ENCODE assay signal across 7 mouse cellular contexts in the genomic region with DNA sequence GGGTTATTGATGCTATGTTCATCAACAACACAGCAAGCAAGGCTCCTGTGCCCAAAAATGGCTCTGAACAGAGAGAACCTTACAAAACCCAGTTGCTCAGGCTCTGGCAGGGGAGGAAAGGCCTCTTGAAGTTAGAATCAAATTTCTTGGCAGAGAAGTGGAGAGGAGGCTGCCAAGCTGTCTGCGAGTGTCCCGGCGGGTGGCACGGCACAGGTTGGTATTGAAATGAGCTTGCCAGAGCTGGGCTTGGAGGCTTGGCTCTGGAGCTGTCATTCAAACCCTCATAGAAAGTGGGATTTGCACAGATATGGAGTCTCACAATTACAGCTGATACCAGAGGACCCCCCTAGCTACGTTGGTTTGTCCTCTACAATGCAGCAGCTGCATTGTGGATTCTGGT.
DNase-seq lines count a peak whose midpoint lies in the region.

No protein-coding gene starts in this region.

- DNase-seq in ovary, postnatal 14 days (ENCODE audit: low spot score), result peak; percentile 5
- no peak for DNase-seq in ovary, postnatal 36 days (ENCODE audit: low spot score)
- peak; percentile 65 to 77 for DNase-seq in frontal cortex, postnatal 36 days (ENCODE audit: low spot score in 2 of 2)
- DNase-seq in layer of hippocampus, postnatal 10 days (ENCODE audit: low spot score in 2 of 2), result peak; percentile 68 to 73
- DNase-seq in liver (no peak), adipocyte (ENCODE audit: low spot score) (no peak)
- DNase-seq in spleen, postnatal 10 days (ENCODE audit: low spot score in 2 of 2), result no peak

Comparison
In these comparisons a context has a peak if more than half of its experiments do, and no peak if none do; other contexts are left out.
1. DNase-seq: peak in ovary, postnatal 14 days (single experiment), frontal cortex, postnatal 36 days (2 of 2) and layer of hippocampus, postnatal 10 days (2 of 2); none in ovary, postnatal 36 days (single experiment), liver (single experiment), spleen, postnatal 10 days (0 of 2) and adipocyte (single experiment).